Comparison of ENCODE assay signal across 8 mouse cellular contexts in genomic region chr3:86141366-86141765, GRCm38 (mm10). TPM values are rescaled to one million over a fixed set of nuclear protein-coding genes. Genes with fewer than 3 reads are reported as not detected.
A peak's percentile ranks its signal among the peaks of the same experiment; 100 is the strongest.
DNase-seq lines count a peak whose midpoint lies in the region; ATAC-seq and TF ChIP-seq lines count a peak whose summit lies in the region.

No protein-coding gene starts in this region.

- peaks cover 10% of the 10 kb centered on the region for H3K4me1 ChIP-seq in heart, embryonic 10.5 days
- H3K4me1 ChIP-seq in forebrain, postnatal 0 days (ENCODE audit: insufficient read depth) = peaks cover 9% of the 10 kb centered on the region; the same call in 1 of the 2 replicates
- peaks cover 7% of the 10 kb centered on the region for H3K4me1 ChIP-seq in liver, embryonic 11.5 days (replicated peaks; ENCODE audit: control insufficient read depth, insufficient read depth, low read length)
- peaks cover 8% of the 10 kb centered on the region; the same call in 1 of the 2 replicates for H3K4me1 ChIP-seq in stomach, embryonic 14.5 days (ENCODE audit: control insufficient read depth, insufficient read depth, low read length)

- TF ChIP-seq CTCF in forebrain, postnatal 0 days (IDR thresholded peaks at IDR 0.05; ENCODE audit: low read depth) = no peak

- peak overlapping the region; percentile 99 for H3K27ac ChIP-seq in heart, embryonic 10.5 days
- H3K27ac ChIP-seq in forebrain, postnatal 0 days (ENCODE audit: low read depth, low read length) = peak overlapping the region; percentile 92
- peak overlapping the region; percentile 87 for H3K27ac ChIP-seq in liver, embryonic 11.5 days (ENCODE audit: low read depth, low read length)
- H3K27ac ChIP-seq in stomach, embryonic 14.5 days (ENCODE audit: low read length) = peak overlapping the region; percentile 91

- intact Hi-C loops in gastrocnemius, postnatal 14 days (cut with DNase I; ENCODE audit: low total_unique reads) = no loop called here

- DNase-seq in heart, embryonic 10.5 days (ENCODE audit: low spot score) = no peak
- DNase-seq in heart, adult 9 months (ENCODE audit: low spot score in 2 of 2) = no peak
- peak; percentile 18 for DNase-seq in Muller cell, postnatal 12 days (ENCODE audit: inconsistent ontology term)
- peak; percentile 38 for DNase-seq in forebrain, postnatal 0 days
- DNase-seq in liver, embryonic 11.5 days (ENCODE audit: low spot score) = no peak
- no peak for DNase-seq in gastrocnemius, postnatal 14 days

- H3K9ac ChIP-seq in forebrain, postnatal 0 days = peak overlapping the region; percentile 96
- H3K9ac ChIP-seq in liver, embryonic 11.5 days (ENCODE audit: low read depth, low read length) = peak overlapping the region; percentile 99
- peak overlapping the region; percentile 100 for H3K9ac ChIP-seq in stomach, embryonic 14.5 days (replicated peaks; ENCODE audit: low read depth, low read length)

- no peaks in the 10 kb centered on the region for H3K9me3 ChIP-seq in heart, embryonic 10.5 days
- no peaks in the 10 kb centered on the region for H3K9me3 ChIP-seq in forebrain, postnatal 0 days (ENCODE audit: low read length)
- H3K9me3 ChIP-seq in liver, embryonic 11.5 days (ENCODE audit: control insufficient read depth, low read length) = no peaks in the 10 kb centered on the region
- H3K9me3 ChIP-seq in stomach, embryonic 14.5 days (ENCODE audit: control insufficient read depth, low read depth, low read length) = no peaks in the 10 kb centered on the region

- H3K27me3 ChIP-seq in heart, embryonic 10.5 days (ENCODE audit: insufficient read depth, poor library complexity, severe bottlenecking) = no peaks in the 10 kb centered on the region
- no peaks in the 10 kb centered on the region for H3K27me3 ChIP-seq in forebrain, postnatal 0 days (ENCODE audit: insufficient read depth, low read length)
- no peaks in the 10 kb centered on the region for H3K27me3 ChIP-seq in liver, embryonic 11.5 days (replicated peaks; ENCODE audit: control insufficient read depth, insufficient read depth, low read length)
- no peaks in the 10 kb centered on the region for H3K27me3 ChIP-seq in stomach, embryonic 14.5 days (ENCODE audit: control insufficient read depth, insufficient read depth, low read length)

- H3K4me3 ChIP-seq in heart, embryonic 10.5 days = peak overlapping the region; percentile 98
- peak overlapping the region; percentile 93 for H3K4me3 ChIP-seq in forebrain, postnatal 0 days (ENCODE audit: low read depth, low read length)
- H3K4me3 ChIP-seq in liver, embryonic 11.5 days (ENCODE audit: low read depth, low read length) = peak overlapping the region; percentile 74
- peak overlapping the region; percentile 98 for H3K4me3 ChIP-seq in stomach, embryonic 14.5 days (ENCODE audit: low read depth, low read length)

- peak overlapping the region; percentile 75 for H3K4me2 ChIP-seq in forebrain, postnatal 0 days (ENCODE audit: low read depth)
- peak overlapping the region; percentile 67 for H3K4me2 ChIP-seq in liver, embryonic 11.5 days
- peak overlapping the region; percentile 86 for H3K4me2 ChIP-seq in stomach, embryonic 14.5 days (replicated peaks; ENCODE audit: low read depth, low read length)

- 15% methylated on average over 7 of the region's 7 CpGs for WGBS in heart, embryonic 10.5 days
- WGBS in forebrain, postnatal 0 days = 15% methylated on average over 7 of the region's 7 CpGs
- 6% methylated on average over 7 of the region's 7 CpGs for WGBS in liver, embryonic 11.5 days
- 11% methylated on average over 7 of the region's 7 CpGs for WGBS in stomach, embryonic 14.5 days

- peaks cover 51% of the 10 kb centered on the region for H3K36me3 ChIP-seq in heart, embryonic 10.5 days
- H3K36me3 ChIP-seq in forebrain, postnatal 0 days (ENCODE audit: insufficient read depth) = peaks cover 37% of the 10 kb centered on the region
- peaks cover 35% of the 10 kb centered on the region for H3K36me3 ChIP-seq in liver, embryonic 11.5 days (ENCODE audit: control insufficient read depth, insufficient read depth, low read length)
- H3K36me3 ChIP-seq in stomach, embryonic 14.5 days (ENCODE audit: control insufficient read depth, insufficient read depth, low read length) = peaks cover 42% of the 10 kb centered on the region

- no peak for ATAC-seq in forebrain, postnatal 0 days
- ATAC-seq in liver, embryonic 11.5 days (replicated peaks; ENCODE audit: low FRiP score) = no peak
- ATAC-seq in stomach, embryonic 14.5 days (ENCODE audit: insufficient number of reproducible peaks, insufficient read depth, low FRiP score, low read depth) = no peak
- ATAC-seq in inflammation-experienced regulatory T-cells, adult 6 months = no peak

RNA-seq across cellular contexts. Expression of gene Rps3a1, which starts 1.1 kb away (rescaled TPM):
- 903 and 1,025 TPM in 2 replicates for polyA plus RNA-seq in heart, embryonic 10.5 days (2016; fragmentation: Nextera tagmentation; extraction: Ambion mirVana)
- total RNA-seq in forebrain, postnatal 0 days (2014; rRNA removed) = 996 and 1,231 TPM in 2 replicates
- polyA plus RNA-seq in forebrain, postnatal 0 days (2015; fragmentation: Nextera tagmentation; extraction: Ambion mirVana) = 709 and 888 TPM in 2 replicates
- polyA plus RNA-seq in liver, embryonic 11.5 days (2014; fragmentation: Nextera tagmentation; extraction: Ambion mirVana) = 1,618 and 1,639 TPM in 2 replicates
- polyA plus RNA-seq in stomach, embryonic 14.5 days (2014; fragmentation: Nextera tagmentation; extraction: Ambion mirVana) = 1,494 and 1,548 TPM in 2 replicates
- total RNA-seq in gastrocnemius, postnatal 14 days (2021) = 100 to 1,000 TPM; 470 to 549 TPM
- polyA plus RNA-seq in inflammation-experienced regulatory T-cells, adult 6 months (2017; shearing (Covaris generic)) = 1,000 to 10,000 TPM; 2,732 to 4,785 (median 2,853) TPM

Comparison
In these comparisons a context has a peak if more than half of its experiments do, and no peak if none do; other contexts are left out.
1. DNase-seq: peak in Muller cell, postnatal 12 days (single experiment) and forebrain, postnatal 0 days (single experiment); none in heart, embryonic 10.5 days (single experiment), heart, adult 9 months (0 of 2), liver, embryonic 11.5 days (single experiment) and gastrocnemius, postnatal 14 days (single experiment).
2. Peak in every context shown above with its lines, with median percentiles within 50 percentile points of each other: H3K27ac ChIP-seq, H3K4me3 ChIP-seq, H3K4me2 ChIP-seq and H3K9ac ChIP-seq.